Mouse (Mus musculus) erythroblast, embryonic 14.5 days (primary cell): ENCODE measurements at regions not wholly inside any gene's neighbourhood (a gene's known extent, or its start where the extent isn't known, plus 50 kb on each side); places are given as distances from the start of the nearest gene placed in this dataset.

ENCODE experiments used
- H3K27me3 ChIP-seq: 2 replicates; pipeline ENCODE4 v1.6.1; 2012; ENCODE audit warnings: inconsistent platforms; ENCODE audit not compliant: control insufficient read depth
- H3K36me3 ChIP-seq: 2 replicates; pipeline ENCODE4 v1.6.1; 2012; ENCODE audit warnings: mild to moderate bottlenecking, inconsistent platforms; ENCODE audit not compliant: control insufficient read depth
- H3K4me1 ChIP-seq: 2 replicates; pipeline ENCODE4 v1.6.1; 2012; ENCODE audit warnings: inconsistent platforms; ENCODE audit not compliant: control insufficient read depth
- H3K4me3 ChIP-seq: replicated peaks from 2 replicates; pipeline ENCODE3; 2012; ENCODE audit warnings: moderate library complexity, mild to moderate bottlenecking, inconsistent platforms
- H3K9me3 ChIP-seq: 2 replicates; pipeline ENCODE4 v1.6.1; 2012; ENCODE audit warnings: low read length, inconsistent platforms, mixed read lengths; ENCODE audit not compliant: control insufficient read depth
- GATA1 ChIP-seq: IDR thresholded peaks from 2 replicates; pipeline ENCODE4 v1.6.1; 2012; ENCODE audit warnings: low read length, inconsistent platforms, mixed read lengths
- TAL1 ChIP-seq: IDR thresholded peaks from 3 replicates; pipeline ENCODE4 v1.6.1; 2012; ENCODE audit warnings: low read length, inconsistent platforms, mixed read lengths

DNA sequence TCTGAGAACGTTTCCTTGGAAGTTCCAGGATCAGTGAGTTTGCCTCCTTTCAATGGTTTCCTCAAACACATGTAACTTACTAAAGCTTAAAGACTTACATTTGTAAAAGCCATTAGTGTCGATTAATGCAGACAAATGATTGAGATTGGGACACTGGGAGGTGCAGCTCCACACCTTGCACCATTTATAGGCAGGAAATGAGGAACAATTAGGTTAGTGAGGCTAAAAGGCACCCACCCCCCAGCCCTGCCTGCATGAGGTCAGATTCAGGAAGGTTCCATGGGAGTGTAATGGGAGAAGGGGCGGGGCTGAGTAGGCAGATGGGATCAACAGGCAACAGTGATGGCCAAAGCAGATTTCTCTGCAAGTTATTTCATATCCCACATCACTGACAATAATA is 131.1 kb upstream of the Gm12728 start:
- H3K9me3 ChIP-seq = peaks cover 2% of the 10 kb centered on the region; the same call in 1 of the 2 replicates
- no peaks in the 10 kb centered on the region for H3K27me3 ChIP-seq
- H3K4me3 ChIP-seq = no peak overlapping the region
- no peaks in the 10 kb centered on the region for H3K4me1 ChIP-seq
- TF ChIP-seq GATA1 (no peak), TAL1 (no peak)
- H3K36me3 ChIP-seq = no peaks in the 10 kb centered on the region

GRCm38 (mm10) chr4:105676690-105677089 is 113.0 kb upstream of the Gm12728 start:
- peaks cover 3% of the 10 kb centered on the region; the same call in 1 of the 2 replicates for H3K9me3 ChIP-seq
- no peak overlapping the region for H3K4me3 ChIP-seq
- no peaks in the 10 kb centered on the region for H3K4me1 ChIP-seq
- no peaks in the 10 kb centered on the region for H3K36me3 ChIP-seq
- no peaks in the 10 kb centered on the region for H3K27me3 ChIP-seq
- TF ChIP-seq GATA1 (no peak), TAL1 (no peak)

DNA sequence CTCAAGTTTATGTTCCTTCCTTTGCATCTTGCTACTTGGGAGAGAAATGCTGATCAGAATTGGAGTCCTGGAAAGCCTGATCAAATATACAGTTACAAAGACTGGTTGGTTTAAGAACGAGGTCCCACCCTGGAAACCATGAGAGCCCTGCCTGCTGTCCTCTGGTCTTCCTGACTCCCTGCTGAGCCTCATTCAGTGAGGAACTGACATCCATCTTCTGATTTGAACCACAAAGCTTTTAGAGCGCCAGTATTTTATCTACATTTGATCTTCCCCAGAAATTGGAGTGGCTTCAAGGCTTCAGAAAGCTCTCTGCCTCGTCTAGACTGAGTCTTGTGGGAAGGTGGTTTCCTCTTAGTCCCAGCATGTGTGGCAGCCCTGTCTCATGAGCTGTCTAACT is 99.0 kb upstream of the Gm12728 start:
- no peak for TF ChIP-seq GATA1
- no peak for TF ChIP-seq TAL1
- Histone ChIP-seq H3K4me3 (no peak overlapping the region), H3K27me3 (no peaks in the 10 kb centered on the region), H3K4me1 (no peaks in the 10 kb centered on the region), H3K9me3 (peaks cover 2% of the 10 kb centered on the region; the same call in 1 of the 2 replicates), H3K36me3 (no peaks in the 10 kb centered on the region)

DNA sequence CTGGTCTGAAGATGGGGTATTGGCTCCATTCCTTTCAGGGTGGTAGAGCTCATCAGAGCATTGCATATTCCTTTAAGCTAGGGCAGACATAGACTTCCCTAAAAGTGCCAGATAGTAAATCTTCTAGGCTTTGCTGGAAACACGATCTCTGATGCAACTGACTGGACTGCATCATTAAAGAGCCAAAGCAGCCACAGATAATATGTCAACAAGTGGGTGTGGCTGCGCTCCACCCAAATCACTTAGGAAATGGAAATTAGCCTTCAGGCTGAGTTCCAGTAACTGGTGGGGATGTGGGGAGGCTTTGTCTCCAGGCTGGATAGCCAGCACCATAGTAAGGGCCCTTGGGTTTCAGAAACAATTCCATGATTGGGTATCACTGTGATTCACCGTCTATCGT is 97.3 kb upstream of the Gm12728 start:
- no peak for TF ChIP-seq TAL1
- no peak for TF ChIP-seq GATA1
- no peaks in the 10 kb centered on the region for H3K27me3 ChIP-seq
- no peak overlapping the region for H3K4me3 ChIP-seq

DNA sequence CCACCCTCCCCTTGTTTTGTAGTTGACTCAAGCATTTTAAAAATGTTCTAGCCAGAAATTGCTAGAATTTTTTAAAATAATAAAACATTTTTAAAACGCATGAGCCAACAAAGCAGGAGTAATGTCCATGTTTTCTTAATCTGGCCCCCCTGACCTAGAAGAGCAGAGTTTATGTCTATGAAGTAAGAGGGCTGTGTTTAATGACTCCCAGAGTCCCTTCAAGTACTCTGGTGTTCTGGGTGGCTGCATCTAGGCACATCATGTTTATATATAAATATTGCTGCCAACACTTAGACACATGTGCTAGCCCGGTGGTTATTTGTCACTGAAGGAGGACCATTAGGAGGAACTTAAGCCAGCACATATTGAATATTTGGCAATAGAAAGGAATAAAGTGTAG is 93.8 kb upstream of the Gm12728 start:
- H3K27me3 ChIP-seq = no peaks in the 10 kb centered on the region
- TF ChIP-seq TAL1 (no peak), GATA1 (no peak)
- no peaks in the 10 kb centered on the region for H3K4me1 ChIP-seq
- H3K36me3 ChIP-seq = no peaks in the 10 kb centered on the region
- no peak overlapping the region for H3K4me3 ChIP-seq
- no peaks in the 10 kb centered on the region; the same call in 1 of the 2 replicates for H3K9me3 ChIP-seq

More for the DNA sequence above, 97.3 kb upstream of the Gm12728 start:
- Histone ChIP-seq H3K36me3 (no peaks in the 10 kb centered on the region), H3K9me3 (peaks cover 2% of the 10 kb centered on the region; the same call in 1 of the 2 replicates), H3K4me1 (no peaks in the 10 kb centered on the region)

- no peaks in the 10 kb centered on the region for H3K27me3 ChIP-seq
- H3K4me1 ChIP-seq = no peaks in the 10 kb centered on the region
- H3K9me3 ChIP-seq = no peaks in the 10 kb centered on the region
- no peaks in the 10 kb centered on the region for H3K36me3 ChIP-seq
- TF ChIP-seq TAL1 = no peak
- no peak for TF ChIP-seq GATA1
- no peak overlapping the region for H3K4me3 ChIP-seq
These were observed 92.5 kb upstream of the Gm12728 start for GRCm38 (mm10) chr4:105697123-105697522.

DNA sequence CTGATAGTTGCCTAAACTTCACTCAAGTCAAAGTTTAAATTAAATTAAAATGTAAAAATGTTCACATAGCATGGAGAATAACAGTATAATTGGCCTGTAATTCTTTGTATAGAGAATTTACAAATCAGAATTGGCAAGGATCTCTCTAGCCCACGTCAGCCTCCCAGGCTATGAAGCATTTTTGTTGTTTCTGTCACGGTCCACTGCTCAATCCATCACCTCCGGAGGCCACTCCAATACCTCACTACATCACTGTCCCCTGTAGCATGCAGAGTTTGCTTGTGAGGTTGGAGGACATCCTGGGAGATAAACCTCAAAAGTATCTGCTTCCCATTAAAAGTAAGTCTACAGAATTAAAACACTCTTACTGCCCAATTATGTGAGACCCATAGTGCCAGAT is 87.6 kb upstream of the Gm12728 start:
- no peak overlapping the region for H3K4me3 ChIP-seq
- TF ChIP-seq TAL1 (no peak), GATA1 (no peak)
- no peaks in the 10 kb centered on the region for H3K27me3 ChIP-seq
- no peaks in the 10 kb centered on the region for H3K36me3 ChIP-seq
- H3K9me3 ChIP-seq = peaks cover 2% of the 10 kb centered on the region; the same call in 1 of the 2 replicates
- no peaks in the 10 kb centered on the region for H3K4me1 ChIP-seq

DNA sequence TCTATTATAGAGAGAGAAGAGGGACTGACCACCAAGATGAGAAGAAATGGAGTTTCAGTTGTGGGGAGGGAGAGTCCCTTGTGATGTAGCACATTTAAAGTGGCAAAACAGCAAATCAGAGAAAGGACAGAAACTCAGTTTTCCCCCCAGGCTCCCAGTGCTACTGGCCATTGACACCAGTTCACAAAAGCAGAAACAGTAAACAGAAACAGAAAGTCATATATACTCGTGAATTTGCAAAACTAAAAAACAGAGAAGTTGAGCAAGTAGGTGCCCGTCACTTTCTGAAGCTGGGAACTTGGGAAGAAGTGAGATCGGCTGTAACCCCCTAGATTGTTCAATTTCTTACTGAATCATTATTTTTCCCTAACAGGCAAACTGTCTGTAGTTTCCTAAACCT is 86.3 kb upstream of the Gm12728 start:
- no peaks in the 10 kb centered on the region for H3K27me3 ChIP-seq
- H3K9me3 ChIP-seq = peaks cover 3% of the 10 kb centered on the region; the same call in 1 of the 2 replicates
- TF ChIP-seq TAL1 (no peak), GATA1 (no peak)
- H3K36me3 ChIP-seq = no peaks in the 10 kb centered on the region
- no peak overlapping the region for H3K4me3 ChIP-seq
- no peaks in the 10 kb centered on the region for H3K4me1 ChIP-seq

GRCm38 (mm10) chr4:105704271-105704670 is 85.4 kb upstream of the Gm12728 start:
- Histone ChIP-seq H3K36me3 (no peaks in the 10 kb centered on the region), H3K4me3 (no peak overlapping the region), H3K9me3 (peaks cover 5% of the 10 kb centered on the region; the same call in 1 of the 2 replicates), H3K27me3 (no peaks in the 10 kb centered on the region), H3K4me1 (no peaks in the 10 kb centered on the region)
- no peak for TF ChIP-seq GATA1
- no peak for TF ChIP-seq TAL1

GRCm38 (mm10) chr4:105705996-105706395 is 83.7 kb upstream of the Gm12728 start:
- TF ChIP-seq GATA1 (no peak), TAL1 (no peak)
- Histone ChIP-seq H3K36me3 (no peaks in the 10 kb centered on the region), H3K9me3 (peaks cover 5% of the 10 kb centered on the region; the same call in 1 of the 2 replicates), H3K4me3 (no peak overlapping the region), H3K27me3 (no peaks in the 10 kb centered on the region), H3K4me1 (no peaks in the 10 kb centered on the region)
